Mouse (Mus musculus) A20 (cell line): ENCODE data around the gene Zfhx3.

Experiments
- DNase-seq: peaks from one replicate; pipeline ENCODE4 v3.0.0-alpha.2; 2011; ENCODE audit warnings: low read depth, low spot score

Gene Zfhx3

DNA sequence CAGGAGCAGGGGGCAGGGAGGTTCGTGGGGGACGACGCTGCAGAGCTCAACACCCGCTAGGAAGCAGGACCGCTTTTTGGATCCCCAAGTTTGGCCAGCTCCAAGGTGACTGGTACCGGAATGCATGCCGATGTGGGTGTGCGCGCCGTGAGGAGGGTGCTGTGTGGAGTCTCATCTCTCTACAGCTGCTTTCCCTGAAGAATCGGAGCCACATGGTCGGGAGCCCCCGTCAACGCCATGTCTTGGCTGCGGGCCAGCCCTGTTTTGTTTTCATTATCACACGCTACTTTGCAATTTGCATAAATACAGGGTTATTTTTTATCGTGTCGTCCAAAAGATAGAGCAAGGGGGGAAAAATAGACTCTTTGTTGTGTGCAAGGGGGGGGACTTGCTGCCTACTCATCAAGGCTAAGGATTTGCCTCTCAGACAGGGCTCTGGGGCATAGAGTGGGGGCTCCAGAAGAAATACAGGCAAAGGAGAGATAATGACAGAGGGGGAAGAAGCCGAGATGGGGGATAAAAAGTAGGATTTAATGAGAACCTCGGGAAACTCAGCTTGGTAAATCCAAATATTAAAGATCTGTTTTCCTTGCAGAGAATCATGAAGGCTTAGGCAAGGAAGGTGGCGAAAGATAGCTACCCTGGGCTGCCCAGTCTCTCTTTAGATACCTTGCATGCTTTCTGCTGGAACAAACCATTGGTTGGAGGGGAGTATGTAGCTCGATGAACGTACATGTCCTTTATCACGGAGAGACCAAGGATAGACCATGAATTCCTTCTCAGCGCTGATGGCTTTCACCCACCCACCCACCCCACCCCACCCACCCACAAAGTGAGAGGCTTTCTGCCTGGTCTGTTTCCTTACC lies 595.5 kb downstream of the Zfhx3 start:
- no peak for DNase-seq

DNA sequence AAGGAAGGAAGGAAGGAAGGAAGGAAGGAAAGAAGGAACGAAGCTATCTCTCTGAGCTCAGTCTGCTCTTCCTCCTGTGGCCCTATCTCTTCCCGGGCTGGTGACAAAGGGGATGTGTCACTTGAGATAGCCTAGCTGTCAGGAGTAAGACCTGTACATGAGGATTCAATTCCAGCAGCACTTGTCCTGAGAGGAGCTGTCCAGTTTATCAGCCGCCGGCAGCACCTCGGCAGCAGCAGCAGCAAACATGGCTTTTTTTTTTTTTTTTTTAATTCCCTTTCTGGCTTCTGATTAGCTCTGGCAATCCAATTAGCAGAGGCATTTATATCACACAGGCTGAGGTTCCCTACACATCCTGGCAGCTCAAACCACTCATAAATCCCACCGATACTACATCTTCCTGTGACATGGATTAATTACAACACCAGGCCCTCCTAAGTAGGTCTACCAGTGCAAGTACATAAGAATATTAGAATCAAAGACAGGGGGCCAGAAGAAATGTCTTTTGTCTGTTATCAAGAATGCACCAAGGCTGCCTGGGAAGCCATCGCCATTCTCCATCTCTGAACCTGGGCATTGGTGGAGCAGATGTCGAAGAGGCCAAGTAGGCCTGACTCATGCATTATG lies 596.6 kb downstream of the Zfhx3 start:
- no peak for DNase-seq

DNA sequence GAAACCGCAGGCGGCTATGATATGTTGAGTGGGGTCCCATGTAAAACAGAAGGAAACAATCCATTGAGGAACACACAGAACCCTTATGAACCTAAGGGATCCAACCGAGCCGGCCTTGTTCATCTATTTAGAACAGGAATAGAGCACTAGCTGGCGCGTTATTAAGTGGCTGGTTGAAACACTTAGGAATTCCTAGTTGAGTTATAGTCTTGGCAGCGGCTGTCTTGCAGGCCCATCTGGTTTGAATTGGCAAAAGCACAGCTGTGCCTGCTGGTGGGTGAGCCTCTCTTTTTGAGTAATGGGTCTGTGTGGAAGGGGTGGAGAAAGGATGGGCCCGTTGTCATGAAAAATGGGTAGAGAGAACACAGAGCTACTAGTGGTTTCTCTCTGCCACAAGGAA lies 610.1 kb downstream of the Zfhx3 start:
- DNase-seq, result no peak

DNA sequence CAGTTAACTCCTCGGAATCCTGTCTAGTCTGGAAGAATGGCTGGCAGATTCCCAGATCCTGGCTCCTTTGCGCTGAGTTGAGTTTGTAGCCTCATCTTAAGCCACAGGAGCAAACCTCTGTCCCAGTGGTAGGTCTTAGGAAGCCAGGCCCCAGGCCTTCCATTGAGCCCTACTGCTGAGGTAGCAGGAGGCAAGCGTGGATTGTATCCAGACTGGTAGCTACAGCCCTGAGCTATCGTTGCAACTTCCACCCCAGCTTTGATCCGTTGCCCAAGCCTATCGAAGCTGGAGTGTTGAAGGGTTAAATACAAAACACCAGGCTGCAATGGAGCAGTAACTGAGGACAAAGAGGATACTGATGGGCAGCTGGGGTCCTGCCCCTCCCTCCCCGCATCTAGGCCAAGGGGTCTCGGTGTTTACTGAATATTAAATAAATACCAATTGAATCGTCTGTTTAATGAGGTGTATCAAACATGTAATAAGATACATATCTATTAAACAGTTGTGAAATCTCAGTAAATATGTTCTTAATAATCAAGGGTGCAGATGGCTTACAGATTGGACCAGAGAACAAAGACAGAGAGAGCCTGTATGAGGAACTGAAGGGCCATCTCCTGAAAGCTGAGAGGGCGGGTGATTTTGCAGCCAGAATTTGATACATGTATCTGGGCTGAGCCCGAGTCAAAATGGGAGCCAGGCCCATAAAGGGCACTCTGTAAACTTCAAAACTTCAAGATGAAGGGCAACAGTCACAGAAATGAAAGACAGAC lies 611.5 kb downstream of the Zfhx3 start:
- no peak for DNase-seq

DNA sequence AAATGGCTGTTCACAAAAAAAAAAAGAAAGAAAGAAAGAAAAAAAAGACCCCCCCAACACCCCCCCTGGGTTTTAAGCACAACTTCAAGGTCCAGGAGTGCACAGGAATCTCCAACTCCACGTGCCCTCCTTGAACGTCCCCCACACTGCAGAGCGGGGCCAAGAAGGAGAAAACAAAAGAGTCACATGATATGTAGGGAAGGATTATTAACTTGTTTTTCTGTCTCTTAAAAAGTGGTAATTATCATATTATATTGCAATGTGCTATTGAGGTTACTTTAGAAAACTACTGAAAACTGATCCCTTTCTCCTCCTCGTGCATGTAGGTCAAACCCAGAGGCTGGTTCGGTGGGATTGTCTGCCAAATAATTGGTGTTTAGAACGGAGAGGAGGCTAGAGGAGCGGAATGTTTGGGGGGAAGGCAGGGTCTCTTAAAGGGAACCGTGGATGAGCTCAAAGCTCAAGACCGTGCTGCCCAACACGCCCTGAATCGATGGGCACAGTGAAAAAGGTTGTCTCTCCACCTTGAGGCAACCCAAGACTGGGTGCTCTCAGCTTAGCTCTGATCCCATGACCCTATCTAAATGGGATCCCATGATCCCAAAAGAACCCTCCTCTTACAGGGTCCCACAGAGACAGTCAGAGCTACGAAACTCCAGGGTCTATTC lies 612.3 kb downstream of the Zfhx3 start:
- DNase-seq, result no peak

DNA sequence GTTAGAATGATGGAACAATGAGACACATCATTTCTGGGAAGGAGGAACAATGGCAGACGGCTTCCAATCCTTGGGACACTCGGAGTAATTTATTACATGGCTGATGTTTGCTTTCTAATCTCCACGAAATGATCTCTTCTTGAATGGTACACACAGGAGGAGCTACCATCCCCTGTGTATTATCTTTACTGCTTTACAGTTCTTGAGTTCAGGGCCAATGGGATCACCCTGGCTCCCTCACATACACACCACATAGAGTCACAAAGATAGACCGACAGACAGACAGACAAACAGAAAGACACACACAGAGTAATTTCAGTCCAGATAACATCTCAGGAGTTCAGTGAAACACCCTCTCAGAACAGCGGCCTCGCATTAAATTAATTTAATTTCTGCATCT lies 621.0 kb downstream of the Zfhx3 start:
- DNase-seq, result no peak

DNA sequence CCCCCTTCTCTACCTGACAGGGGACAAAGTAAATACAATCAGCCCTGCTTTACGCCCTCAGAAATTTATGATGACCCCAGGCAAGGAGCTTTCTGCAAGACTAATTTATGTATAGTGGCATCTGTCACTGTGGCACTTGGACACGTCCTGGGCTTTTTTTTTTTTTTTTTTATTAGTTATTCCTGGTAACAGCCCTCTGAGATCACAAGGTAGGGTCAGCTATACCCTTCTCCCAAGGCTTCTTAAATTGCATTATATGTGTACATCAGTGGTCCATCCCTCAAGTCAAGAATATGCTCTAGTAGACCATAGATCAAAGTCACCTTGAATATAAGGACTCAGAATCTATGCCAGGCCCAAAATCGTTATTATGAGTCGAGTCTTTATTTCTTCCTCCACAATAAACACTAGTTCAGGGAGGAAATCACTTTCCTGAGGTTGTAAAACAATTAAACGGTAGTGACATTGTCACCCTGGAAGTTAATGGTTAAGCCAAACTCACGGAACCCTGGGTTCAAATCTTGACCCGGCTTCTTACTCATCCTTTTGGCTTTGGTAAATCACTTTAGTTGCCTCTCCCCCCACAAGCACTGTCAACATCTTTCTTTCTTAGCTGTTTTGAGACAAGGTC lies 621.6 kb downstream of the Zfhx3 start:
- no peak for DNase-seq

DNA sequence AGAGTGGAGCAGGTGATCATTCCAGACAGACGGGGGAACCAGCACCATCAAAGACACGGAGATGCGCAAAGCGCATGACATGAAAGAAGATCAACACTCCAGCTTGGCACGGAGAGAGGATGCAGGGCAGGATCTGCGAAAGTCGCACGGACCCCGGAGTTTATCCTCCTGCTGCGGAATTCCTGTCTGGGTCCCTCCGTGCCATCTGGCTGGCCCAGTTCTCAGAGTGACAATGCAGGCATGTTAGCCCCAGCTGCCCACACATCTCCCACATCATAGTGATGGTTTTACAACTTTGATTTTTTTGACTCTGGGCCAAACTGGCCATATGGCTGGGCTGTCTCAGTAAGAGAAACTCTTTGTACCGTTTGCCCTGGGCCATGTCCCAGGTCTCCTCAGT lies 623.6 kb downstream of the Zfhx3 start:
- DNase-seq, result no peak

DNA sequence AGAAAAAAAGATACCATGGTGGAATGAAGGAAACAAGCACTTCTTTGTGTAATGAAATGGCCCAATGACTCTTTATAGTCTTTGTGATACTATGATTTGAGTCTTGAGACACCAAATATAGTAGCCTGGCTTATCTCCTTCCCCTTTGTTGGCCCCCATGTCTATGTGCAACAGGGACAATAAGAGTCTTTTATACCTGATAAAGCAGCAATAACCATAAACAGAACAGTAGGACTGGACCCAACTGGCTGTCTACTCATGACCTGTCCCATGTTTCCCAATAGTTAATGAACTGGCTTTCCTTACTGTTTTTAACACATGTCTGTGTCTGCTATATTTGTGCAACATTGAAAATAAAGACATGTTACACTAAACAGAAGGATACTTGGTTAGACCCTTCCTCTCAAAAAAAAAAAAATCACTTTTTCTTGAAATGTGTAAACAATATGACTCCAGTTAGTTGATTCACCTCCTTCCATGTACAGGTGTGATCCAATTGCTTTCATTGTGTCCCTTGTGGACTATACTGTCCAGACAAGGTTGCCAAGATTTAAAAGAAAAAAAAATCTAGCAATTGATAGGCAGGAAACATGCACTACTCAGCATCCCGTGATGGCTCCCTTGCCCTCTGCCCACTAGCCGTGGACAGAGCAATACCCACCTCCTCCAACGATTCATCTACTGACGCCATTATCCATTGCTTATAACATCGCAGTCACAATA lies 631.0 kb downstream of the Zfhx3 start:
- DNase-seq, result no peak

DNA sequence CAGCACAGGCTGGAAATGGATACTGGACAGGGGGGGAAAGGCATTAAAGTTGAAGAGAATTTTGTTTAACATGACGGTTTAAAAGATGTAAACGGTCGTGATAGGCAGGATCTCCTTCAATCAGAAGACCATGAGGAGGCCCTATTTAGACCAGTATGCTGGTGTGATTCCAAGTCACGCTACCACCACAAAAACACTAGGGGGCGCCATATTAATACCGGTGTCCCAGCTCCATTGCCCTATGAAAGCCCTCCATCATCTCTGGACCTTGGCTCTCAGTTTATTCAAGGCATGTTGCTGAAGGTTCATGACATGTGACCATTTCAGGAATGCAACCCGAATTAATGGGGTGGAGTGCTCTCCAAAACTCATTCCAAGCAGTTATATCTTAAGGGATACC lies 631.7 kb downstream of the Zfhx3 start:
- DNase-seq, result no peak

DNA sequence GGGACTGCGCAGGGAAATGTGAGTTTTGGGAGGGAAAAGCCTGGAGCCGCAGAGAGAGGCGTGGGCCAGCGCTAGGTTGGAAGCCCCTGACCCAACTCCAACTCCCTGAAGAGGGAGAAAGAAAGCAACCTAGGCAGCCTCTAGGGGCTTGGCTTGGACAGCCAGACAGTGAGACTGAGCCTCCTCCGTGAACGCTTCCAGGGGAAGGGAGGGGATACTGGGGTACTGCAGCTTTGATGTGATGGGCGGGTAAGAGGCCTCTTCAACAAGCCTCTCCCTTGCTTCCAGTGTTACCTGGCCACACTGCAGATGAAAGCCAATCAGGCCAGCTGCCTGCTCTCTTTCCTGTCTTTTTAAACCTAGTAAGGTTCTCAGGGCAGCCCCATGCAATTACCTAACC lies 635.1 kb downstream of the Zfhx3 start:
- DNase-seq, result no peak

DNA sequence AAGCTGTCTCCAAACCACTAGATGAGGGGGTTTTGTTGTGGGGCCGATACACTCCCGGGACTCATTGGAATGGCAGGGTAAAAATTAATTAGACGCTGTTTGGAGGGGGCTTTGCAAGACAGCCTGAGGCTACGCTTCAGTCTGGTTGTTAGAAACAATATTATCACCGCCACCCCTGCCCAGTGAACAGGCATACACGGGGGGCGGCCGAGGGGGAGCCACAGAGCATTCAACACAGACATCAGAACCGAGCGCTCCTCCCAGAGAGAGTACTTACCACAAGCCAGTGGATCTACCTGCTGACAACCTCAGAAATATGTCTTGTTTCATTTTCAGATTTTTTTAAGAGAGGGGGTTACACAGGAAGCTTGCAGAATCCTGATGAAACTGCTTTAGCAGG lies 635.9 kb downstream of the Zfhx3 start:
- DNase-seq, result no peak

DNA sequence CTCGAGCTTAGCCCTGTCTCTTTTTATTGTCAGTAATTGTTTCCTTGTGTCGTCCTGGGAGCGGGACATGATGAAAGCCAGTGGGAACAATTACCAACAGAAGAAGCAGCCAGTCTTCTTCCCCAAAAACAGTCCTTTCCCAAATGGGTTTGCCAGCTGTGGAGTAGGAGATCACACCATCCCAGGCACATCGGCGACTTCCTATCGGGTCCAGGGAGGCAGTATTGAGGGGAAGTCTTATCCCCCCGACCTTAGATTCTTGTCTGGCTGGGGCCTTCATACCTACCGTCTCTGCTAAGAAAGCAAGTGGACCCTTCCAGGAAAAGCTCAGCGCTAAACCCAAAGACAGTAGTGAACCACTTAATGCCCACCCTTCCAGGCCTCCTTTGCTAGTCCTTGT lies 637.4 kb downstream of the Zfhx3 start:
- DNase-seq, result no peak

DNA sequence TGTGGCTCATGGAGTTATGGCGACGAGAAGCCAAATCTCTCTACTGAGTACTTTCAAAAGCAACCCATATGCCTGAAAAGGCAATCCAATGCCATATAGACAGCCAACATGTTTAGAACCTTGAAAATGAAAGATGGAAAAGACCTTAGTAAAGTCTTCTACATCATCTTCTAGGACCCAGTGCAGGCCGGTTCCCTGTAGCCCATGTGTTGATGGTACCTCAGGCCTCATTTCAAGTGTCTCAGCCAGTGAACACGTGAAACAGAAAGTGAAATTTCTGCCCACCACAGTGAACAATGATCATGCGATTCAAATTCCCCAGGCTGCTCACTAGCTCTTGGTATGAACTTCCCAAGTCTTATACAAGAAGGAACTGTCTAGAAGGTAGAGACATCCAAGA lies 637.9 kb downstream of the Zfhx3 start:
- DNase-seq, result no peak

DNA sequence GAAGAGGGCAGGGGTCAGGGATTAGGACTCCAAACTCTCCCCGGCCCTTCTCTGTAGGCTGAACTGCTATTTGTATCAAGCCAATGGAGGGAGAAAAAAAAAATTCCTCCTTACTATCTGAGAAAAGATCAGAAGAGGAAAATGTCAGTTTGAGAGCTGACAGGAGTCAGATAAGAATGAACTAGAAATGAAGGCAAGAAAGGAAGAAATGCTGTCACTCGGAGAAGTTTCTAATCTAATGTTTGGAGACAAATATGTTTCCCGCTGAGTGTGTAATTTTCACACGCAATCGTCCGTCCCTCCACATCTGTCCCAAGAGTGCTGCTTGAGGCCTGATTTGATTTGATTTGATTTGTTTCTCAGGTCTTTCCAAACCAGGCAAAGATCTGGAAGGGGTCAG lies 639.1 kb downstream of the Zfhx3 start:
- DNase-seq, result no peak

DNA sequence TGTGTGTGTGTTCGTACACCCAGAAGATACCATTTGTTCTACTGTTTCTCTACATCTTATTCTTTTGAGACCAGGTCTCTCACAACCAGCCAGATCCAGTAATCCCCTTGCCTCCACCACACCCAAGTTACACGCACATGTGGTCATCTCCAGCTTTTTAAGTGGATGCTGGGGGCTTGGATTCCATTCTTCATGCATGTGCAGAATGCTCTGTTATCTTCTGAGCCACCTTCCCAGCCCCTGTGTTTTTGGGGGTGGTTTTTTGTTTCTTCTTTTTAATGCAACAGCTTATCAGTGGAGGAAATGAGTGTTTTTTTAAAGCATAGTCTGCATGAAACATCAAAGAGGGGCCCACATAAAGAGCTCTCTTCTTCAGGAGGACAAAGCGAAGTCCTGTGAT lies 639.8 kb downstream of the Zfhx3 start:
- no peak for DNase-seq

DNA sequence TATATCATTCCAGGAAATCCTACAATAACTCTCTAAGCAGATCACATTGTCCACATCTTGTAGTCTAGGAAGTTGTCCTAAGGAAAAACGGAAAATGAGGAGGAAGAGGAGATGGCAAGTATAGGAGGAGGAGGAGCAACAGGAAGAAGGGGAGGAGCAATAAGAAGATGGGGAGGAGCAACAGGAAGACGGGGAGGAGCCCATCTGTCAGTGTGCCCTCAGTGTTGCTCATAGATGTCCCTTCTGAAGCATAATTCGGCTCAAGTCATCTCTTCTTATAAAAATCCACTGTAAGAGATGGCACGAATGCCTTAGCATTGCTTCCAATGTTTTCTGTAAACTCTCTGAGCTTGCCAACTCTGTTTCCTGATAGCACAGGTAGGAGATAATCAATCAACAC lies 640.8 kb downstream of the Zfhx3 start:
- DNase-seq, result no peak

DNA sequence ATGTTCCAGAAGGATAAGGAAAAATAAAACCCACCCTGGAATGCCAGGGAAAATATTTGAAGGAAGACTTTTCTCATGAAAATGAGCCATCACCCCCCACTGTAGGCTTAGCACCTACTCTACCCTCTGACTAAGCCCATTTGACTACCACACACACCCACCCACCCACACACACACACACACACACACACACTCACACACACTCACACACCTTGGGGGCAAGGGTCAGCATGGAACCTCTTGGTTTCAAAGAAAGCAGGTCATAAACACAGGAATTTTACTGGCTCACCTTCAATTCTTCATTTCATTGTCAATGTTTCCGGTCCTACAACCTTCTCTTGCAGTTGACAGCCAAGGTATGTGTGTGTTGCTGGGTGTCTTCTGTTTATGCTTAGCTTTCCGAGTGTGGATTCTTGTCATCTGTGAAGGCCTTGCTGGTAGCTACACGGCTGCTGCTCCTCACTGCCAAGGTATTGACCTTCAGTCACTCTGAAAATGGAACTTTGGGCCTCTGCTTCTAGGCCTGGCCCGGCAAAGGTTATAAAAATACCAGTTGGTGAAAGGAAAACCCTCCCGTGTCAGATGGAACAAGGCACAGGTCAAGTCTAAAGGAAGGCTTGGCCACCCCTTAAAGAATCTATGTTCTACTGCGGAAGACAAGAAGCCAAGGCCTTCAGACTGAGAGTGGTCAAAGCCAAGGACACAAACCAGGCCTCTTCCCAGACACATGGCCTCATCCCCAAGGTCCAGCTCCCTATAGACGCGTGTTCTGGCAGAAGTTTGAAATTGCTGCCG lies 641.6 kb downstream of the Zfhx3 start:
- no peak for DNase-seq

DNA sequence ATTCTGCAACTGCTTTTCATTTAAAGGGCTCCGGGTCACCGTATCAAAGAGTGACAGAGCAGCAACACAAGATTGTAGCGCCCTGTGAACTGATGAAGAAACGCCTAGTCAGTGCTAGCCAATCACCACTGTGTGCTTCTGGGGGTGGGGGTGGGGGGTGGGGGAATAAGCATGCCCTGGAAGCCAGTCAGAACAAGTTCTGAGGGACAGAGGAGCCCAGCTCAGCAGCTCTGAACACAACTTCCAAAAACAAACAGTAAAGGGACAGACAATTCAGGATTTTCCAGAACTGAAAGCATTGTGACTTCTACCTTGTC lies 642.2 kb downstream of the Zfhx3 start:
- no peak for DNase-seq

DNA sequence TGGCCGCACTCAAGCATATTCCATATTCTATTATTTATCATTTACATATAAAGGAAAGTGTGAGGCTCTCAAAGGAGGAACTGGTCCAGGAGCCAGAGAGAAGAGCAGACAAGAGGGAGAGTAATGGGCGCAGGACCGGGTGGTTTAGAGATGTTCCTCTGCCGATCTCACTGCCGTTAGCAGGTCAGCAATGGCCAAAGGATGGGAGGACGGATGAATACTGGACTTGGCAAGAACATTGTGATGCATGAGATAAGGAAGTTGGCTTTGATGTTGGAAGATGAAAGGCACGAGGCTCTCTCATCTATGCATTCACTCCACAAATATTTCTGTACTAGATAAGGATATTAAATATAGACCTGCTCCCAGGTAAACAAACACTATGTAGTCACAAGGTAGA lies 648.6 kb downstream of the Zfhx3 start:
- no peak for DNase-seq
